Mouse (Mus musculus): ENCODE results near the gene Higd1a.

DNA sequence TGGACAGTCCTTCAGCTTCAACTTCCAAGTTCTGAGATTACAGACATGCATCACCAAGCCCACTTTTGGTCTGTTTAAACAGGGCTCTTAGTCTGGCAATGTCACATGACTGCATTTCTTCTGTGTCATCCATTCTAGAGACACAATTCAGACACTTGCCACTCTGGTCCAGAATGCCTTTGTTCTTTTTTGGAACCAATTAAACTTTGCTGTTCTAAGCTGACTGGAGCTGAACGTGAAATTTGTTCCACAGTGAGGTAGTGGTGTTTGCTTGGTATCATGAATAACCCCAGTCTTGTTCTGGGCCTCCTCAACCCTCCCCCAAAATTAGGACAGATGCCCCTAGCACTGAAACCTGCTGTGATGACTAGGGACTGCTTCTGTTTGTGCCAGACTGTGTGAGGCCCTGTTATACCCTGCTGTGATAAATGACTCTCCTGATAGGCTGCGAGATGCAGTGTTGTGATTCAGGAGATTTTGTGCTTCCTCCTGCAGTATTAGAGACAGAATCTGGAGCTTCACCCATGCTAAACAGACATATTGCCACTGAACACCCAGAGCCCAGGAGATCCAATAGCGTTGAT, 7.4 kb upstream of the Higd1a start:
- no peak for TF ChIP-seq CTCF (IDR thresholded peaks at IDR 0.05; ENCODE audit: extremely low read depth, insufficient read depth, insufficient read length, insufficient replicate concordance)
- TF ChIP-seq POLR2A (IDR thresholded peaks at IDR 0.05; ENCODE audit: low read depth, low read length) = no peak
